Mouse (Mus musculus) erythroid progenitor cell, adult 5-6 weeks (primary cell): ENCODE results near the gene Vamp2. TPM values are rescaled to one million over a fixed set of nuclear protein-coding genes. Genes with fewer than 3 reads are reported as not detected.

ENCODE experiments used
- ATAC-seq: replicated peaks from 2 replicates; pipeline ENCODE4 v1.8.0; 2016; ENCODE audit warnings: moderate number of reproducible peaks, mild to moderate bottlenecking, moderate TSS enrichment, inconsistent platforms; ENCODE audit not compliant: poor library complexity, low FRiP score, severe bottlenecking
- total RNA-seq, 2 experiments: library from RNA; stranded (forward) in 1 of 2; stranded (reverse) in 1 of 2; fragments of 150-400 nt in 1 of 2; fragments of 186-747, 209-891 nt in 1 of 2; gene quantifications; 2 replicates each; pipeline versions ENCODE4 v1.2.3 to v1.2.4; 2015 to 2017; ENCODE audit warnings: low replicate concordance in 2 of 2

The Vamp2 gene
- total RNA-seq (2015; ENCODE audit: low replicate concordance) (94.1 and 114 TPM in 2 replicates), total RNA-seq (2017; ENCODE audit: low replicate concordance) (18.2 and 31.1 TPM in 2 replicates)

DNA sequence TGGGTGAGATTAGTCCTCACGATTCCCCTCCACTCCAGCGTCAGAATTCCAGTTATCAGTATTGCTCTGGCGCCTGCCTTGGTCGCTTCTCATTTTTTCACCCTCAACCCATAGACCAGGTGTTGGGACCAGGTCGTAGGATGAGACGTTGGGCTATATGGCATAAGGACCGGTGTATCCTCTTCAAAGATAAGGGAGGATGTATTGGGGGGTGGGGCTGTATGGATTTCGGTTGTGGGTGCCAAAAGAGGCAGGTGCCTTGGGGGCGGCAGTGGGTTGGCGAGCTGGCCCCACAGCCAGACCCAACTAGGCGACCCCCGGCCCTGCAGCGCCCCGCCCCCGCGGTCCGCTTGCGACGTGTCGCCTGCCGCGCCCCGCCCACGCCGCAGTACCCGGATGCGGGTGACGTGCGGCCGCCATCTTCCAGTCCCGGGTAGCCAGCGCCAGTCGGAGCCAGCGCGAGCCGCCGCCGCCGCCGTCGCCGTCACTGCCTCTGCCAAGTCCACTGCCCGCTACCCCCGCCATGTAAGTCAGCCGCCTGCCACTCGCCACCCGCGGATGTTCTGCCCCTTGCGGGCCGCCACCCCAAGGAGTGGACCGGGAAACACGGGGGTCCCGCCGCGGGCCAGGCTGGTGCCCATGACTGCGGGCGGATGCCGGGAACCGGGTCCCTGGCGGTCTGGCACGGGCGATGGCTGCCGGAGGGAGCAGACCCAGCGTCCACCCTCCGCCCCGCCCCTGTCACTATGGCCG, at the start of gene Vamp2:
TSS of gene Vamp2 (plus strand) at position 388 of the 753 bp plus-strand sequence.
- ATAC-seq, result peak; percentile 63

DNA sequence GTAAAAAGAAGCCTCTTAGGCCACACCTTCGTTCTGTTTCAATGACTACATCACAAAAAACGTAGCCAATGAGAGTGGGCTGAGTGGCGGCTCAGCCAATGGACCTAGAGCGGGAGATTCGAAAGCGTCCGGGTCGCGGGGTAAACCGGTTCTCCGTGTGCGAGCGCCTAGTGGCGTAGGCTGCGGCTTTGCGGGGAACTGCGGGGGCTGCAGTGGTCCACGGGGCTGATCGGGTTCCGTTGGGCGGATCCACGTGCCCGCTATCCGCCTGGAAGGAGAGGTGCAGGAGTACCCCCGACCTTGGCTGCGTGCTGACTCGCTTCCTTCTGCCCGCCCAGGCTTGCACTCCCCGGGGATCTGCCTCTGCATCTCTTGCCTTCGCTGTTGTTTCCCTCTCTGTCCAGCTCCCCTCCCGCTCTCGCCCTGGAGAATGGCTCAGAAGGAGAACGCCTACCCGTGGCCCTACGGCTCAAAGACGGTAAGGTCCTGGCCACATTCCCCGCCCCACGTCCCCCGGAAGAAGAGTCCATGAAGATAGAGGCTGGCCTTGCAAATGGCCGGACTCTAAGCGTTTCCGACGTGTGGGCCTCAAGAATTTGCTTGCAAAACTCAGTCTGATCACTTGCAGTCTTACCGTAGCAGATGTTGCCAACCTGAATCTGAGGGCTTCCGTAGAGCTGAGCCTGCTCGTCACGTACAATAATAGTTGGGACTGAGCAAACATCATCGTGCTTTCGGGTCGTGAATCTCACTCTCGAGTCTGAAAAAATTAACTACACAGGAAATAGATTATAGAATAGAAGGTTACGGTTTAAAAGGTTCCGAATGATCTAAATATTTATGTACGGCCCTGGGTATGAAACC, 42.5 kb upstream of the Vamp2 start, which contains the start of gene Aurkb:
TSS of gene Aurkb (plus strand) at position 117 of the 864 bp plus-strand sequence.
- peak; percentile 84 for ATAC-seq

DNA sequence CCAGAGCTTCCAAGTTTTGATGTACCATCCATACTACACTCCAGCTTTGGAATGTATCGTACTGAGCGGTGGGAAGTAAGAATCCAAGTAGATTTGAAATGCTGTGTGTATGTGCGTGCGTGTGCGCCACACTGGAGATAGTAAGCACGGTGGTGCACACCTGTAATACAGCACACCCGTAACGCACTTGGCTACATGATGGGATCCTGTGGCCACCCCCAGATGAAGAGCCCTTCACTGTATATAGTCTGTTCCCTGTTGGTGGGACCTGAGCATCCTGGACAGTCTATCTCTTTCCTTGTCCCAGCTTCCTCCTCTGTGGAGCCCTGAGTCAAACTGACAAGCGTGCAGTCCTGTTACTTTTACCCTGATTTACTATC, 41.9 kb upstream of the Vamp2 start:
- peak; percentile 23 for ATAC-seq

DNA sequence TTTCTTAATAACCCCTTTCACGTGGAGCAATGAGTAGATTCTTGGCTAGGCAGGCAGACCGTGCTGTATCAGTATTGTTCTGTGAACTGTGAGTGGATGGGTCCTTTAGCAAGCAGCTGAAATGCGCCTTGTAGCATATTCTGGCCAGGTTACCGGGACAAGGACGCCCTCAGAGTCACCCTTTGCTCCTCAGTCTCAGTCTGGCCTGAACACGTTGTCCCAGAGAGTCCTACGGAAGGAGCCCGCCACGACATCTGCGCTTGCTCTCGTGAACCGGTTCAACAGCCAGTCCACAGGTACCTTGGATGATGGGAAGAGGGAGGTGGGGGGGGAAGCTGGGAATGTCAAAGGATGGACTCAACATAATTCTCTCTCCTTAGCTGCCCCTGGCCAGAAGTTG, 40.7 kb upstream of the Vamp2 start:
- no peak for ATAC-seq

DNA sequence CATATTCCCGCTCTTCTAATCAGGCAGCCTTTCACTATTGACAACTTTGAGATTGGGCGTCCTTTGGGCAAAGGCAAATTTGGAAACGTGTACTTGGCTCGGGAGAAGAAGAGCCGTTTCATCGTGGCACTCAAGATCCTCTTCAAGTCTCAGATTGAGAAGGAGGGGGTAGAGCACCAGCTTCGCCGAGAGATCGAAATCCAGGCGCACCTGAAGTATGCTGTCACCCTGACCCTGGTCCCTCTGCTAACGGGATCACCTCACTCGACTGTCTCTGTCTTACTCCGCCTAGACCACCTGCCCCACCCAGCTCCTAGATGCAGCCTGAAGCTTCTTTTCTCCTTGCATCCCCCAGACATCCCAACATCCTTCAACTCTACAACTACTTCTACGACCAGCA, 40.1 kb upstream of the Vamp2 start:
- no peak for ATAC-seq

DNA sequence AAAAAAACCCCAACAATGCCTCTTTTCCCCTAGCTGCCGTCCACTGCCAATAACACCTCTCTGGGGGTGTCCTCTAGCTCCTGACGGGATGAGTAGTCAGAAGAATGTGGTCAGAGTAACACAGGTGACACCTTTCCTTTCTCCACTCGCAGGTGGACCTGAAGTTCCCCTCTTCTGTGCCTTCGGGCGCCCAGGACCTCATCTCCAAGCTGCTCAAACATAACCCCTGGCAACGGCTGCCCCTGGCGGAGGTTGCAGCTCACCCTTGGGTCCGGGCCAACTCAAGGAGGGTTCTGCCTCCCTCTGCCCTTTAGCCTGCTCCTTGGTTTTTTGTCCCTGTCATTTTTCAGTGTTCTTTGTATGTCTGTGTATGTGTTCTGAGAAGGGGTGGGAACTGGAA, 37.5 kb upstream of the Vamp2 start:
- no peak for ATAC-seq

DNA sequence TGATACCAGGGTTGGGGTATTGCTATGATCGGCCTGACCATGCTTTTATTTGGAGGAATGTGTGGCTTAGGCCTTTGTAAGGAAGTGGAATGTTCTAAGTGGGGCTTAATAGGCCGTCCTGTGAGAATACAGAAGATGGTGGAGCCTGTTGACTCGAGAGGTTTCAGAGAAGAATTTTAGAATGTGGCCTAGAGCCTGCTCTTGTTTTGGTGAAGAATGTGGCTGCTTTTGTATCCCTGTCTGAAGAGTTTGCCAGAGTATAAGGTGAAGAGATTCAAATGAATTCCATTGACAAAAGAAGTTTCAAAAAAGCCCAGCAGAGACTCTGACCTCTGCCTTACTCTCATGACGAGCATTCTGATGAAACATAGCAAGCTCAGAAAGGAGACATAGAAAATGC, 36.5 kb upstream of the Vamp2 start:
- no peak for ATAC-seq

DNA sequence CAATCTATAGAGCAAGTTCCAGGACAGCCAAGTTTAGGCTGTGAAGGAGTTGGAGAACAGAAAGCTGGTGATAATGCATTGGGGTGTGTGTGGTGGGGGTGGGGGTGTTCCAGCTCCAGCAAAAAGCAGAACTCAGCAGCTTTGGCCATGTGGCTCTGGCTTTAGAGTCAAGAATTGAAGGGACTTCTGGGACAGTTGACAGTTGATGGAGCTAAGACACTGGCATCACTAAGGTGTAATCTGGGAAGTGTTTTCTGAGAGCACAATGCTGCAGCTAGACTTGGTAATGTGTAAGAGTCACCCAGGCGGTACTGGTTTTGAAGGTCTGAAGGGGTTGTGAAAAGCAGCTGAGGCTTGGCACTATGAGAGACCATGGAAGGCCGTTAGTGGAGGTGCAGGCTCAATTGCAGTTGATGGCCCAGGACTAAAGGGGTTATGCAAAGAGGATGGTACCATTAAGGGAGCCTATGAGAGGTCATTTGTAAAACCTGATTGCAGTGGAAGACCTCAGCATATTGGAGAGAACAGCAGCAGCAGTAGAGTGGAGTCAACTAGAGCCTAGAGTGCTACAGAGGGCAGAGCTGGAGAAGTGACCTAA, 35.4 kb upstream of the Vamp2 start:
- ATAC-seq, result no peak

DNA sequence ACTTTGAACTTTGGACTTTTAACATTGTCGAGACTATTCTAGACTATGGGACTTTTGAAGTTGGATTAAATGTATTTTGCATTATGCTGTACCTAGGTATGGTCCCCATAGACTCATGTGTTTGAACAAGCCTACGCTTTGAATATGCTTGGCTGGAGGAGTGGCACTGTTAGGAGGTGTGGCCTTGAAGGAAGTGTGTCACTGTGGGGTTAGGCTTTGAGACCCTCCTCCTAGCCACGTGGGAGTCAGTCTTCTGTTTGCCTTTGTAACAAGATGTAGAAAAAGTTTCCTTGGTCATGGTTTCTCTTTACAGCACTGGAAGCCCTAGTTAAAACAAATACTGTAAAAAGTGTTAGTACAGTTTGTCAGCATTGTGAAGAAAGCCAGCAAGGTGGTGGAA, 34.4 kb upstream of the Vamp2 start:
- ATAC-seq, result no peak

DNA sequence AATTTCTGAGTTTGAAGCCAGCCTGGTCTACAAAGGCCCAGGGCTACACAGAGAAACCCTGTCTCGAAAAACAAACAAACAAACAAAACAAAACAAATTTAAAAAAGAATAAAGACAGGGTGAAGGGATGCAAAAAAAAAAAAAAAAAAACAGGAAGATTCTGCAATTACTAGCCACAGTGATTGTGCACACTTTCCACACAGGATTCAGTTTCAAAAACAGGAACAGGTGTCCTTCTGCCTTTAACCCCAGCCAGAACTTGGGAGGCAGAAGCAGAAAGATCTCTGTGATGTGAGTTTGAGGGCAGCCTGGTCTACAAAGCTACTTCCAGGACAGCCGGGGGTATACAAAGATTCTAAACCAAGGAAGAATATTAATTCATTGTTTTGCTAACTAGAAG, 30.0 kb upstream of the Vamp2 start:
- ATAC-seq, result no peak

DNA sequence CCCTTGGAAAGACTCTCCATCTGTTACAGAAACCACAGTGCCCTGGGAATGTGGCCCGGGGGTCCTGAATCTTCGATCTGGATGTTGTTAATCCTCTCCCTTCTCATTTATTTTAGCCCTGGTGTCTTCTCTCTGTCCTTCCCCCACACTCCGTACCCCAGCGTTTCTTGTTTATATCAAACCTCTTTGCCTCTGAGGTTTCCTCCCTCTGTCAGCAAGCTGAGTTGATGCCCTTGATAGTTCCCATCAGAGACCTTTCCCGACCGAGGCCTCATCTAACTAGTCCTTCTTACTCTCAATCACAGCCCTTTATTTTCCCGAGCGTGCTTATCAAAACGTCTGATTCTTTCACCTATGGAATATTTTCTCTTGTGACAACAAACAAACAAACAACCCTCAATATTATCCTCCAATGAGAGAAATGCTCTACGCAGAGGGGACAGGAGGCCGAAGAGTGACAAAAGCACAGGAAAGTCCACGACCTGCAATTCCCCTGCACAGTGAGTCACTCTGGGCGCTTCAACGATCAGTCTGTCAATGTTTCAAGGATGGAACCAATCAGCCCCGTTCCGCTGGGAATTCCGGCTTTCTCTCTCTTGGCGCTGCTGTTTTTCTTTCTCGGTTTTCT, 29.4 kb upstream of the Vamp2 start:
- peak; percentile 4; the same call in 1 of the 2 replicates for ATAC-seq

DNA sequence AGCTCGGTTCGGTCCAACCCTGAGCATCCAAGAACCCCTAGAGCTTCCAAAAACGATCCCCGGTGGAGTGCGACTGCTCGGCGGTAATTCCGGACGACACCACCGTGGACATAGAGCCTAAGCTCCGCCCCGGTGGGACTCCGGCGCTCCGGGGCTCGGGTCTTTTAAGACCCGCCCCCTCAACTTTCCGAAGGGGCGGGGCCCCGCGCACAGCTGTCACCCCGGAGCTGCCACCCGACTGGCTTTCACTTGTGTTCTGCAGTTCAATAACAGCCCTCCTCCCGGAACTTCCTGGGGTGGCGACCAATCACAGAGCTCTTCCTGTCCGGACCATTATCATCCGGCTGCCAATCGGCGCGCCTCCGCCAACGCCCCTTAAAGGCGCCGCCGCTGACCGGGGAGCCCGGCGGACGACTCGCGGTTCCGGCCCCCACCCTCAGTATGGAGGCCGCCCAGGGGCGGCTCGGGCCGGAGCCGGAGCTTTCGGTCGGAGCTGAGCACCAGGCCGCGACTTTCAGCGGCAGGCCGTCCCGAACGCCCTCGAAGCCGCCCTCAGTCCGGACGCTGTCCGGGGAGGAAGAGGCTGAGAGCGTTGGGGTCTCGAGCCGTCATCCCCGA, 28.8 kb upstream of the Vamp2 start, which contains the start of gene Borcs6:
TSS of gene Borcs6 (plus strand) at position 361 of the 618 bp plus-strand sequence.
- peak; percentile 84 for ATAC-seq

DNA sequence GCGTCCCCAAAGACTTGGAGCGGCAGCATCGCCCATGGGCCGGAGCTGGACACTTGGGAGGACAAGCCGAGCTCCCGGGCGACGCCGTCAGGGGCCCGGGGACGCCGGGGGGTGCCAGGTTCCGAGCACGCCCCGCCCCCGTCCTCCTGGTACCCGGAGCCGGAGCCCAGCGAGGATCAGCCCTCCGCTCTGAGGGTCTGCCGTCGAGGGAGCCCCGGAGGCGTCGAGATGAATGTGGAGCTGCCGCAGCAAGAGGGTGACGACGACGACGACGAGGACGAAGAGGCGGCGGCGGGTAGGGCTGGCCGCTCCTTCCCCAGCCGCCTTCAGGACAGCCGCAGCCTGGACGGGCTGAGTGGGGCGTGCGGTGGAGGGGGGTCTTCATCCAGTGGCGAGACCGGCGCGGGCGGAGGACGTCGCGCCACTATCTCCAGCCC, 28.3 kb upstream of the Vamp2 start:
- no peak for ATAC-seq

DNA sequence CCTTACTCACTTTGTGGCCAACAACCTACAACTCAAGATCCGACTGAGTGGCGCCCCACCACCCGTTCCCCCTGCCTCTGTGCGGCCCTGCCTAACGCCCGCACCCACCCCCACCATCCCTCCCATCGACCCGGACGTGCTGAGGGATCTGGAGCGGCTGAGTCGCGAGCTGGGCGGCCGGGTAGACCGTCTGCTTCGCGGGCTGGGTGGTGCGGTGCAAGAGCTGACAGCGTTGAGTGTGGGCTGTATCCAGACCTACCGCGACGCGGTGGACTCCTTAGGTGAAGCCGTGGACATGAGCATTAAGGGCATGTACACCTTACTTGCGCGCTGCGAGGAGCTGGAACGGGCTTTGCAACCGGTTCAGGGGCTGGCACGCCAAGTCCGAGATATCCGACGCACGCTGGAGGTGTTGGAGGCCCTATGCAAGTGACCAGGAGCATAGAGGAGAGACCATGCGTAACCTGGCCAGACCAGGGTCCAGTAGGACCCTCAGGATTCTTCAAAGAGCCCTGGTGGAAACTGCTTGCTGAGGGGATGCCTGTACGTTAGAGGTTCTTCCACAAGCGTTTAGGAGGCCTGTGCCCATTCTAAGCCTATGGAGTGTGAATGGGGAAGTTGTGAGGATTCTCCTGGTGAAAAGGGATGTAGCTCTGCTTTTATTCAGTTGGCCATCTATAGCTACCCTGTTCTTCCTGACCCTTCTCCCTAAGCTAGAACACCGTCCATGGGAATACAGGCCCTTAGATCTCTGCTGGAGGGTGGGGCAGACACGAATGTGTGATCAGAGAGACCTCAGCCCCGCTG, 27.6 kb upstream of the Vamp2 start:
- ATAC-seq, result no peak

DNA sequence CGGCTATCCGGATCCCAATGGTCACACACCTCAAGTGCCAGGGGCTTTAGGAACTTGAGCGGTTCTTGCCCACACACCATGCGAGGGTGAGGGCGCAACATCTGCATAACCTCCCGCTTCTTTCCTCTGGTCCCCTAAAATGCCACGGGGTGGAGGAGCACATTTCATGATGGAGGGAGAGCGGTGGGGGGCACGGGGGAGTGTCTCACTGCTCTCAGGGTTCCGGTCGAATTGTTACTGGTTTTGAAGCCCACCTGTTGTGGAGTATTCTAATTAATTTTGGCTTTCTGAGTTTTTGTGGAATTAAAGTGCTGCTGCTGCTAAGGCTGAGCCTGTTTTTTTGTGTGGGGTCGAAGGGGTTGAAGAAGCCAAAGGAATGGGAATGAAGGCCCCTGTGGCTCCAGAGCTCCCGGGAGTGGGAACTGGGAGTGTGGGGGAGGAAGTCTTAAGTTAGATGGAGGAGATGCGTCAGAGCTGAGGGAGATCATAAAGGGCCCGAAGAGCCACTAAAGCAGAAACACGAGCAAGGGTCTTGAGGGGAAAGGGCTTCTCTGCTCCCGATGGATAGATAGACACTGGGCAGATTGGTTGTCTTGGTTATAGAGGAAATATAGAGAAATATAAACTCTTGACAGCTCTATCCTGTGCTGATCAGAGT, 26.9 kb upstream of the Vamp2 start:
- no peak for ATAC-seq

DNA sequence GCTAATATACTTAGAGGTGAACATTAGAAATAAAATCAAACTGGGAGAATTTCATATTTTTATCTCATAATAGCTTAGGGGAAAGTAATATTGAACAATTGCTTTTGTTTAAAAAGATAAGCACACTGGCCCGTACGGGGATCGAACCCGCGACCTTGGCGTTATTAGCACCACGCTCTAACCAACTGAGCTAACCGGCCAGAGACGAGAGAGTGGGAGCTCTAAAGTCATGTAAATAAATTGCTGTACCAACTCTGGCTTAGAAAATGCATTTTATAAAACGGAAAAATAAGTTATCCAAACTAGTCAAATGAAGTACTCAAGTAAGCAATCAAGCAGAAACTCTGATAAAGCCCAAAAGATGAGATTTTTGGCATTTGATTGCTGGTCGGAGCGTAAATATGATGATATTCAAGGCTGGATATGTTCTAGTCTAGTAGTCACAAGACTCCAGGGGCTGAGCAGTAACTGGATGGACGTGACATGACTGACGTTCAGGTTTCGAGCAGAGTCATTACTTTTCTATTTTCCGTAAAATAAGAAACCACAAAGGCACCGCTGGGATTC, 26.0 kb upstream of the Vamp2 start:
- no peak for ATAC-seq

DNA sequence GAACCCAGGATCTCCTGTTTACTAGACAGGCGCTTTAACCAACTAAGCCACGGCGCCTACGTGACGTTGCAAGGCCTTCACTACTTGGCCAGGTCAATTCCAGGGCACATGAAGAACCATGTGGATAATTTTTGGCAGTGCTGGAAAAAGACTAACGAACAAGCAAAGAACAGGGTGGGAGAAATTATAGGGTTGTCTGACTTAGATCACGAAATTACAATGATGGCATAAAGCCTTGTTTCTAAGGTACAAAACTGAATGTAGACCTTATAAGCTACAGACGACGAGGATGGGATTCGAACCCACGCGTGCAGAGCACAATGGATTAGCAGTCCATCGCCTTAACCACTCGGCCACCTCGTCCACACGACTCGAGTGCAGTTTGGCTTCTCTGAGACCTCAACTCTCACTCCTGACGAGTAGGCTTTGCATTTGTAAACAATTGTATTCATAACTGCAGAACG, 25.5 kb upstream of the Vamp2 start:
- ATAC-seq, result peak; percentile 15
